In the genomic region with DNA sequence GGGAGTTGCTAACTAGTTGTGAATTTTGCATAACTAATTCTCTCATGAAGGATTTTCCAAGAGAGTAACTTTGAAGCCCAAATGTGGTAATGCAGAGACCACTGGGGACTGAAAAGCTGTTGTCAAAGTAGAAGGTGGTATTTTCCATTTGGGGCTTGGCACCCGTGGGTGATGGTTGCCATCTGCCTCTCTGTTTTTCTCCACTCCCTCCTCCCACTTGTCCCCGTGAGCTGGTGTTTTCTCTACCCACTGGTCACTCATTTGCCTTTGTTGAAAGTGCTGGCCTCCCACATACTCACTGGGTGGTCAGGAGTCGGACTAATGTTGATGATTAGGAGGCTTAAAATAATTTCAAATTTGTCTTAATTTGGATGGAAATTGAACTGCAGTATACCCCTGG, we compare ENCODE assay signal across 26 mouse cellular contexts.
DNase-seq lines count a peak whose midpoint lies in the region; ATAC-seq and TF ChIP-seq lines count a peak whose summit lies in the region.
"Had no signal": no experiment of that assay in that cellular context is flagged by ENCODE, and none has a peak within 500 bp of the region (broad histone marks: within the 10 kb centered on the region; RNA-seq: fewer than 3 reads in every experiment).

No protein-coding gene starts in this region.

- no peaks in the 10 kb centered on the region for H3K36me3 ChIP-seq in lung, postnatal 0 days (ENCODE audit: insufficient read depth, low read length)
- H3K36me3 ChIP-seq: intestine, embryonic 15.5 days; liver, embryonic 12.5 days; neural tube, embryonic 12.5 days had no signal

- no peaks in the 10 kb centered on the region for H3K27me3 ChIP-seq in lung, postnatal 0 days (replicated peaks; ENCODE audit: insufficient read depth, low read length)
- H3K27me3 ChIP-seq: CH12.LX; forebrain, embryonic 13.5 days; intestine, embryonic 15.5 days; liver, embryonic 12.5 days; neural tube, embryonic 12.5 days had no signal

- no peak overlapping the region for H3K4me2 ChIP-seq in lung, postnatal 0 days (replicated peaks; ENCODE audit: low read depth, low read length)
- H3K4me2 ChIP-seq: forebrain, embryonic 13.5 days; intestine, embryonic 15.5 days; liver, embryonic 12.5 days; midbrain, embryonic 11.5 days; neural tube, embryonic 12.5 days had no signal

- TF ChIP-seq CTCF in lung, postnatal 0 days (IDR thresholded peaks at IDR 0.05) = no peak

- no peak for TF ChIP-seq EP300 in lung, postnatal 0 days (IDR thresholded peaks at IDR 0.05)

- no peak overlapping the region for H3K27ac ChIP-seq in lung, postnatal 0 days (ENCODE audit: low read length)
- H3K27ac ChIP-seq: forebrain, embryonic 13.5 days; gastrocnemius, adult 2 months; hindbrain, postnatal 0 days; intestine, embryonic 15.5 days; liver, embryonic 12.5 days; neural tube, embryonic 12.5 days had no signal

- ATAC-seq in cerebellum, adult (ENCODE audit: insufficient number of reproducible peaks, low FRiP score, low TSS enrichment) = peak; percentile 67; the same call in 1 of the 2 replicates
- ATAC-seq in lung, postnatal 0 days = no peak
- ATAC-seq: forebrain, embryonic 13.5 days; hindbrain, postnatal 0 days; intestine, embryonic 15.5 days; liver, embryonic 12.5 days; liver, postnatal 0 days had no signal

- H3K4me1 ChIP-seq in lung, postnatal 0 days (ENCODE audit: insufficient read depth, low read depth, low read length) = no peaks in the 10 kb centered on the region
- H3K4me1 ChIP-seq: forebrain, embryonic 13.5 days; intestine, embryonic 15.5 days; liver, embryonic 12.5 days had no signal

- no peaks in the 10 kb centered on the region for H3K9me3 ChIP-seq in lung, postnatal 0 days (ENCODE audit: low read length)
- H3K9me3 ChIP-seq: forebrain, embryonic 13.5 days; intestine, embryonic 15.5 days; liver, embryonic 12.5 days; neural tube, embryonic 12.5 days had no signal

- no peak for DNase-seq in cerebellum, postnatal 14 days
- peak; percentile 16 for DNase-seq in lung, postnatal 10 days
- no peak for DNase-seq in lung, postnatal 0 days (ENCODE audit: low spot score)
- DNase-seq in brain, adult 2 months (ENCODE audit: low read depth, low spot score) = peak; percentile 78
- peak; percentile 69 for DNase-seq in cerebellum, adult 9-10 months
- DNase-seq in spleen, adult 12 weeks (ENCODE audit: low spot score) = no peak
- DNase-seq in frontal cortex, postnatal 25 days (ENCODE audit: low spot score in 2 of 2) = no peak
- DNase-seq: adrenal gland, adult 8-10 months; gastrocnemius, adult 2 months; gastrocnemius, postnatal 36 days; heart, postnatal 14 days; kidney, adult 2 months; kidney, postnatal 36 days; left cerebral cortex, postnatal 4 days; liver, postnatal 0 days; spleen, adult 18-20 months; thymus, postnatal 14 days had no signal

- no peak overlapping the region for H3K9ac ChIP-seq in lung, postnatal 0 days (replicated peaks; ENCODE audit: low read depth)
- H3K9ac ChIP-seq: forebrain, embryonic 13.5 days; intestine, embryonic 15.5 days; liver, embryonic 12.5 days; liver, postnatal 0 days; neural tube, embryonic 12.5 days had no signal

- 29% methylated on average over 3 of the region's 3 CpGs for WGBS in lung, postnatal 0 days

- no peak overlapping the region for H3K4me3 ChIP-seq in lung, postnatal 0 days (ENCODE audit: low read depth, low read length)
- H3K4me3 ChIP-seq: forebrain, embryonic 13.5 days; gastrocnemius, adult 2 months; intestine, embryonic 15.5 days; liver, embryonic 12.5 days; myocyte; neural tube, embryonic 12.5 days had no signal

Comparison
In these comparisons a context has a peak if more than half of its experiments do, and no peak if none do; other contexts are left out.
1. DNase-seq: peak in lung, postnatal 10 days (single experiment), brain, adult 2 months (single experiment) and cerebellum, adult 9-10 months (single experiment); none in cerebellum, postnatal 14 days (0 of 2), lung, postnatal 0 days (single experiment), spleen, adult 12 weeks (single experiment) and frontal cortex, postnatal 25 days (0 of 2).